Mouse (Mus musculus): ENCODE results near the gene Hcar1. TPM values are rescaled to one million over a fixed set of nuclear protein-coding genes. Genes with fewer than 3 reads are reported as not detected.

The Hcar1 gene
- polyA plus RNA-seq, 1 experiment, result not detected

- Histone ChIP-seq H3K4me1 (ENCODE audit: control insufficient read depth, insufficient read depth, low read length) (no peaks in the 10 kb centered on the region; the same call in 1 of the 2 replicates), H3K4me3 (replicated peaks; ENCODE audit: control insufficient read depth, low read depth, low read length) (no peak overlapping the region), H3K27ac (ENCODE audit: control insufficient read depth, insufficient read depth, low read depth, low read length, poor library complexity) (no peak overlapping the region)
- 65% methylated on average over 11 of the region's 11 CpGs for WGBS
- no peak for TF ChIP-seq CTCF (IDR thresholded peaks at IDR 0.05; ENCODE audit: control insufficient read depth, insufficient read depth, low read length)
Observed at GRCm38 (mm10) chr5:123904059-123904672, 24.3 kb upstream of the Hcar1 start.

- TF ChIP-seq CTCF (IDR thresholded peaks at IDR 0.05; ENCODE audit: control insufficient read depth, insufficient read depth, low read length), result no peak
- no peak for TF ChIP-seq POLR2A (IDR thresholded peaks at IDR 0.05; ENCODE audit: borderline replicate concordance, control insufficient read depth, low read depth, low read length)
Observed at GRCm38 (mm10) chr5:123897352-123897751, 17.5 kb upstream of the Hcar1 start.

GRCm38 (mm10) chr5:123896395-123896794, 16.6 kb upstream of the Hcar1 start:
- peaks cover 2% of the 10 kb centered on the region; the same call in 1 of the 2 replicates for H3K4me1 ChIP-seq (ENCODE audit: control insufficient read depth, insufficient read depth, low read length)
- no peak overlapping the region for H3K4me3 ChIP-seq (replicated peaks; ENCODE audit: control insufficient read depth, low read depth, low read length)
- 79% methylated on average over 11 of the region's 11 CpGs for WGBS
- H3K27ac ChIP-seq (ENCODE audit: control insufficient read depth, insufficient read depth, low read depth, low read length, poor library complexity), result no peak overlapping the region
- TF ChIP-seq POLR2A (IDR thresholded peaks at IDR 0.05; ENCODE audit: borderline replicate concordance, control insufficient read depth, low read depth, low read length), result no peak
- TF ChIP-seq CTCF (IDR thresholded peaks at IDR 0.05; ENCODE audit: control insufficient read depth, insufficient read depth, low read length), result no peak

More at GRCm38 (mm10) chr5:123897352-123897751, 17.5 kb upstream of the Hcar1 start:
- H3K4me1 ChIP-seq (ENCODE audit: control insufficient read depth, insufficient read depth, low read length), result no peaks in the 10 kb centered on the region
- H3K4me3 ChIP-seq (replicated peaks; ENCODE audit: control insufficient read depth, low read depth, low read length), result peak overlapping the region; percentile 41
- WGBS, result 9% methylated on average over 13 of the region's 13 CpGs
- no peak overlapping the region for H3K27ac ChIP-seq (ENCODE audit: control insufficient read depth, insufficient read depth, low read depth, low read length, poor library complexity)

- TF ChIP-seq POLR2A (IDR thresholded peaks at IDR 0.05; ENCODE audit: borderline replicate concordance, control insufficient read depth, low read depth, low read length), result no peak
- TF ChIP-seq CTCF (IDR thresholded peaks at IDR 0.05; ENCODE audit: control insufficient read depth, insufficient read depth, low read length), result no peak
- 24% methylated on average over 5 of the region's 5 CpGs for WGBS
- H3K4me1 ChIP-seq (ENCODE audit: control insufficient read depth, insufficient read depth, low read length), result peaks cover 4% of the 10 kb centered on the region; the same call in 1 of the 2 replicates
Observed at GRCm38 (mm10) chr5:123893520-123893919, 13.7 kb upstream of the Hcar1 start.

GRCm38 (mm10) chr5:123891669-123892068, 11.8 kb upstream of the Hcar1 start:
- no peak for TF ChIP-seq POLR2A (IDR thresholded peaks at IDR 0.05; ENCODE audit: borderline replicate concordance, control insufficient read depth, low read depth, low read length)
- TF ChIP-seq CTCF (IDR thresholded peaks at IDR 0.05; ENCODE audit: control insufficient read depth, insufficient read depth, low read length), result no peak
- WGBS, result 8% methylated on average over 6 of the region's 6 CpGs
- no peak overlapping the region for H3K27ac ChIP-seq (ENCODE audit: control insufficient read depth, insufficient read depth, low read depth, low read length, poor library complexity)
- H3K4me3 ChIP-seq (replicated peaks; ENCODE audit: control insufficient read depth, low read depth, low read length), result no peak overlapping the region
- H3K4me1 ChIP-seq (ENCODE audit: control insufficient read depth, insufficient read depth, low read length), result peaks cover 4% of the 10 kb centered on the region; the same call in 1 of the 2 replicates

More at GRCm38 (mm10) chr5:123893520-123893919, 13.7 kb upstream of the Hcar1 start:
- Histone ChIP-seq H3K4me3 (replicated peaks; ENCODE audit: control insufficient read depth, low read depth, low read length) (no peak overlapping the region), H3K27ac (ENCODE audit: control insufficient read depth, insufficient read depth, low read depth, low read length, poor library complexity) (no peak overlapping the region)

- H3K27ac ChIP-seq (ENCODE audit: control insufficient read depth, insufficient read depth, low read depth, low read length, poor library complexity), result no peak overlapping the region
- whole genome bisulfite sequencing, result 62% methylated on average over 5 of the region's 5 CpGs
- H3K4me3 ChIP-seq (replicated peaks; ENCODE audit: control insufficient read depth, low read depth, low read length), result no peak overlapping the region
- TF ChIP-seq CTCF (IDR thresholded peaks at IDR 0.05; ENCODE audit: control insufficient read depth, insufficient read depth, low read length) (no peak), POLR2A (IDR thresholded peaks at IDR 0.05; ENCODE audit: borderline replicate concordance, control insufficient read depth, low read depth, low read length) (no peak)
- H3K4me1 ChIP-seq (ENCODE audit: control insufficient read depth, insufficient read depth, low read length), result peaks cover 4% of the 10 kb centered on the region; the same call in 1 of the 2 replicates
Observed at GRCm38 (mm10) chr5:123890987-123891386, 11.2 kb upstream of the Hcar1 start.

- Histone ChIP-seq H3K4me3 (replicated peaks; ENCODE audit: control insufficient read depth, low read depth, low read length) (no peak overlapping the region), H3K4me1 (ENCODE audit: control insufficient read depth, insufficient read depth, low read length) (peaks cover 4% of the 10 kb centered on the region; the same call in 1 of the 2 replicates), H3K27ac (ENCODE audit: control insufficient read depth, insufficient read depth, low read depth, low read length, poor library complexity) (no peak overlapping the region)
- WGBS, result 79% methylated on average over 2 of the region's 2 CpGs
- TF ChIP-seq POLR2A (IDR thresholded peaks at IDR 0.05; ENCODE audit: borderline replicate concordance, control insufficient read depth, low read depth, low read length) (no peak), CTCF (IDR thresholded peaks at IDR 0.05; ENCODE audit: control insufficient read depth, insufficient read depth, low read length) (no peak)
Observed at GRCm38 (mm10) chr5:123890312-123890711, 10.5 kb upstream of the Hcar1 start.

- H3K4me1 ChIP-seq (ENCODE audit: control insufficient read depth, insufficient read depth, low read length), result peaks cover 4% of the 10 kb centered on the region; the same call in 1 of the 2 replicates
- no peak overlapping the region for H3K4me3 ChIP-seq (replicated peaks; ENCODE audit: control insufficient read depth, low read depth, low read length)
- WGBS, result 13% methylated on average over 3 of the region's 3 CpGs
- no peak for TF ChIP-seq POLR2A (IDR thresholded peaks at IDR 0.05; ENCODE audit: borderline replicate concordance, control insufficient read depth, low read depth, low read length)
- no peak for TF ChIP-seq CTCF (IDR thresholded peaks at IDR 0.05; ENCODE audit: control insufficient read depth, insufficient read depth, low read length)
- no peak overlapping the region for H3K27ac ChIP-seq (ENCODE audit: control insufficient read depth, insufficient read depth, low read depth, low read length, poor library complexity)
Observed at GRCm38 (mm10) chr5:123886365-123886764, 6.5 kb upstream of the Hcar1 start.
